Mouse (Mus musculus) testis, adult 2 months (tissue): Measurements from ENCODE around the gene Scn8a.

Source experiments
- CTCF ChIP-seq: fragments of 200-500 bp; IDR thresholded peaks from 2 replicates; pipeline ENCODE4 v1.5.1; 2012; ENCODE audit warnings: low read depth, mild to moderate bottlenecking, inconsistent platforms, low read length, moderate library complexity; ENCODE audit not compliant: control insufficient read depth, insufficient read depth, insufficient replicate concordance
- POLR2A ChIP-seq: fragments of 200-500 bp; IDR thresholded peaks from 2 replicates; pipeline ENCODE4 v1.6.1; 2012; ENCODE audit warnings: low read depth, mild to moderate bottlenecking, inconsistent platforms, low read length, moderate library complexity; ENCODE audit not compliant: control insufficient read depth

- peak; percentile 54; the same call in 1 of the 2 replicates for TF ChIP-seq CTCF
- TF ChIP-seq POLR2A = no peak
These were observed 170.0 kb downstream of the Scn8a start for GRCm38 (mm10) chr15:101039651-101040050.
